Mouse (Mus musculus): ENCODE results near the gene Sec24b.

Sec24b gene

DNA sequence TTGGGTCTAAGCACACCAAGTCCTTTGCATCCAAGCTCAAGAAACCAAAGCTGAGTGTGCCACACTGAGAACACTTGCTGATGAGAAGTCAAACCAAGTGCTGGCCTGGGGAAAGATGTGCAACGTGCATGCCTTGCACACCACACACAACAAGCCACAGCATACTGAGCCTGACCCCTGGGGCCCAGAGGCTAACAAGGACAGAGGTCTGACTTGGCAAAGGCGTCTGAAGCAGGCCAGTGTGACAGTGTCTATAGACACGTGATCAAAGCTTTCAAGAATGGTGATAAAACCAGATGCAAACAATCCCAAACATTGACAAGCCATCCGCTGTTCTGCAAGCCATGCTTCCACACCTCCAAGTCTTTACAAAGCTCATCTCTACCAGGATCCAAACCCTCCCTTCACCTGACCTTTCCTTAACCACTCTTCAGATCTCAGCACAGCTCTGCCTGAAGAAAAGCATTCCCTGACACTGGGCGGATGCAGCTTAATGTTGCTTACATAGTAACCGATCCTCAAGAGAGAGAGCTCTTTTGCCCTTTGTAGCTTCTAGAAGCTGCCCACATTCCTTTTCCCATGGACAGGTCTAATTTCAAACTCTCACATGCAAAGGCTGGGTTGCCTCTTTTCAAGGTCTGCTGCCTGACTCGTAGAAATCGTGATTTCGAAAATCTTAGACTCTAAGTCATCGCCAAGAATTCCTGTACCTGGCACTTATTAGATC is 7.8 kb downstream of the Sec24b start:
- no peak for DNase-seq

DNA sequence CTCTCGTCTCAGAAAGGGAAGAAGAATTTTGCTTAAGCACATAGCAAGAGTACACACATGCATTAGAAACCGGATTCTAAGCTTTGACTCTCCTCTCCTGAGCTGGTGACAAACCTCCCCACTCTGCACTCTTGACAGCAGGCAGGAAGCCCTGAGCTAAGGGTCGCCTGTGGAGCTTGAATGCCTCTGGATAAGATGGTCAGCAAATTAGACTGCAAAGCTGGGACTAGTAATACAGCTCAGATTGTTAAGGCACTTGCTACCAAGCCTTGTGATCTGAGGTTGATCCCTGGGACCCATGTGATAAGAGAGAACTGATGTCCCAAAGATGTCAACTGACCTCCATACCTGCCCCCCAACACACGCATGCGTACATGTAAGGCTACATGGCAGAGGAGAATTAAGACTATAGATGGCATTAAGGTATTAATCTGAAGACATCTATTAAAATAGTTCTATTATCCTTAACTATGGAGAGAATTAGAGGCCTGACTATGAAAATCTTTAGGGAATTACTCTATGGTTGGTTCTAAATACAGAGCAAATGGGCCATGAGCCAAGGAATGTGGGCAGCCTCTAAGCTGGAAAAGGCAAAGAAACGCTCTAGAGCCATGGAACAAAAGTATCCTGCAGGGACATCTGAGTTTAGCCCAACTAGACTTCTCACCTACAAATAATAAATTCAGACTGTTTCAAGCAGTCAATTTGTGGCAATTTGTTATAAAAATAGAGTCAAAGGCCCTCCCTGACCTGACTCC is 8.6 kb downstream of the Sec24b start:
- peak; percentile 10 for DNase-seq

DNA sequence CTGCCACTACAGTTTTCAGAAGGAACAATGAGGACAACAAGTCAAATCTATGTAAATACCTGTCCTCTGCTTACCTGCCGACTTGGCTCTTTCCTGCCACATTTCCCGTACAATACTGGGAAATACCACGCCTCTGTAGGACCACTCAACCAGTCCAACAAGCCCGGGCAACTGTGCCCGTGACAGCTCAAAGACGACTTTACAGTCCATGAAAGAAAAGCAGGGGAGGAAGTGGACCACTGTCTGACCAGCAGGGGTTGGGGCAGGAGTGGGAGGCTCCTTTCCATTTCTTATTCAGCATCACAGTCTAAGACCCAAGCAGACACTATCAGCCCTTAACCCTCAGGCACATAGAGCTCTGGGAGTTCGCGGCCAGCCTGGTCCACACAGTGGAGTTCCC is 9.2 kb downstream of the Sec24b start:
- no peak for DNase-seq

DNA sequence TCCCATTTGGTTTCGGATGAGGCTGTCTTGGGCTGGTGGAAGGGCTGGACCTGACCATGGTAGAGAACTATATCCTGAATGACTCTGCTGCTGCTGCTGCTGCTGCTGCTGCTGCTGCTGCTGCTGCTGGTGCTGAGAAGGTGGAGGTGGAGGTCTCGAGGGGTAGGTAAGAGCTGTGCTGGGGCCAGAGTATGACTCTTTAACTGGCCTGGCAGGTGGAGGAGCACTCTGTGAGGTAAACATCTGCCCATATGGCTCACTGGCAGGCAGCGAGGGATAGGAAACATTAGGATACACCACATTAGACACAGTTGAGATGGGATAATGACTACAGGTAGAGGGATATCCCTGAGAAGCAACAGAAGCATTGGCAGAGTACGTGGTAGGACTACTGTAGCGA is 20.6 kb downstream of the Sec24b start:
- DNase-seq: no peak

DNA sequence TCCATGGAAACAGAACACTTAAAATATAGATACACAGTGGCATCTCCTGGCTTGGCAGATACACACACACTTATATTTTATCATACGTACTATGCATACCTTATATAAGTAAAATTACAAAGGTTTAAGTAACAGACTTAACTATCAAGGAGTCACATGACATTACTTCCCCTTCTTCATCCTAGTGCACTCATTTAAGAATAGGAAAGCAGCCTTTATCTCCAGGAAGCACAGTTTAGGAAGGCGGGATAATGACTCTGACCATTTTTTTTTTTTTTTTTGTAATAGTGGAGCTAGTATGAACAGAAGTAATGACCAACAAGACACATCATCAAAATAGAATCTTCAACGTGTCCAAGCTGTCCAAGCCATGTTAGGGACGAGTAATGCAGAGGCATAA is 21.3 kb downstream of the Sec24b start:
- no peak for DNase-seq

DNA sequence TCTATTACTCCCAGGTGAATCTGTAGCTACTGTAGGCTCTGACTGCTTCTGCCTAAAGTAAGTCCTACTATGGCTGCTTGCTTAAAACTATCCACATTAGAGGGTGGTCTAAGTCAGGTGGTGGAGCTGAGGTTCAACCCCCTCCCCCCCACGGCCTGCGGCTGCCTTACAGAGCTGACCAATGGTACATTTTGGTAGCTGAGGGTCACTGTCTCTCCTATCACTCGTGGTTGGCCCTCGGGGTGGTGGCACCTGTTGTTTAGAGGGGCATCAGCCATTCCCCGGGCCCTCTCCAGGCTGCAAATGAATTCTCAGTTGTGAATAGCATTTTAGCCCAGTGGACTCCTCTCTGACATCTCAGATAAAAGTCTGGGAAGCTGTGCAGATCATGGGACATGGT is 32.6 kb downstream of the Sec24b start:
- no peak for DNase-seq

DNA sequence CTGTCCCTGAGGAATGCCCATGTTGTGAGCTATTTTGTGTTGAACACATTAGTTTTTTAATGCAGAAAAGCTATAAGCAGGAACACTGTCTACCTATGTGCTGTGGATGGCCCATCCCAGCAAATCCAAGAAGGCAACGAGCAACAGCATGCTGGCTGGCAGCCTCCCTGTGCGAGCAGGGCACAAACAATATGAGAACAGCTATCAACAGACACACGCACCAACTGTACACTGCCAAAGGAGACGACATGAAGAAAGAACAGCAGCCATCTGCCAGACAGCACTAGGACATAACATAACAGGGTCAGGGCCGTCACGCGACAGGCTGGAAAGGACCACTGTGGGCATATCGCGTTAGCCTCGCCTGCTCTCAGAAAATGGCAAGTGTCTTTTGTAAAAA is 35.2 kb downstream of the Sec24b start:
- DNase-seq: no peak

DNA sequence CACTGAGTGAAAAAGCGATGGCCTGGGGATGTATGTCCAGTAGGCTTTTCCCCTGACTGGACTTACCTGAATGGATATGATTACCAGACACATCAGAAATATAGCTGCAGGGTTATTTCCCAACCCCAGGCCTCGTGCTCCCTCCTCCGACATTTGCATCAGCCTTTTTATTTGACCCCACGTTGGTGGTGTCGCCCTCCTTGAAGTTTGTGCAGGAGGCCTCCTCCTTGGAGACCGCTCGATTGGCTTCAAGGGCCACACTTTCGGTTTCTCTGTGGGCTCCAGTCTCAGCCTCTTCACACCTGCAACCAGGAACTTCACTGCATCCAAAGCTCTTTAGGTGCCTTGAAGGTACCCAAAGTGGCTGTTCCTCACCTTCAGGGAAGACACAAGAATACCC is 35.8 kb downstream of the Sec24b start:
- DNase-seq: no peak

DNA sequence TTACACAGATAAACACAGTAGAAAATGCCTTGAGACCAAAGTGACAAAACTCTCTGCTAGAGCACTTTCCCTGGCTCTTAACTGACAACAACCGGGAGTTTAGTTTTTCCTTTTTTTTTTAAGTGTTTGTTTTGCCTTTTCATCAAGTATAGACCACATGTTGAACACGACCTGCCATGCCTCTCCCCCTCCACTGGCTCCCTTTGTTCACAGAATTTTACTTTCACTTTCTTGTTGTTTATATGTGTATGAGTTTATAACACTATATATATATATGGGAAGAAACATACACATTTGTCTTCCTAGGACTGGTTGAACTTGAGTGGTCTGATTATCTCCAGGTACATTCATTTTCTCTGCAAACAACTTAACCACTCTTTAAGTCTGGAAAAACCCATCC is 48.4 kb downstream of the Sec24b start:
- no peak for DNase-seq

DNA sequence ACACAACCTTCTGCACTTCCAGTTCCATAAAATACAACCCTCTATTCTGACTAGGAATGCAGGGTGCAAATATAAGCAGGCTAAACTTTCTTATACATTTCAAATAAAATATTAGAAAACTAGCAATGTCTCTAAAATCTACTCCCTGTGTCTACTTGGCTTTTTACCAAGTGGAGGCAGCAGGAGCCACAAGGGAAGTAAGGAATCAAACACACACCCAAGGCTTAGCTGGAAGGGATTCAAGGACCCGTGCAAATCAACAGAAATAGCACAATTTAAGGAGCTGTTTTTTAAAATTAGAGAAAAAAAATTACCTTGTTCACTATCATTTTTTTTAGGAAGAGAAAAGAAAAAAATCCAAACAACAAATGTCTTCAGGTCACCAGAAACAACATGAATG is 50.1 kb downstream of the Sec24b start:
- DNase-seq: no peak

DNA sequence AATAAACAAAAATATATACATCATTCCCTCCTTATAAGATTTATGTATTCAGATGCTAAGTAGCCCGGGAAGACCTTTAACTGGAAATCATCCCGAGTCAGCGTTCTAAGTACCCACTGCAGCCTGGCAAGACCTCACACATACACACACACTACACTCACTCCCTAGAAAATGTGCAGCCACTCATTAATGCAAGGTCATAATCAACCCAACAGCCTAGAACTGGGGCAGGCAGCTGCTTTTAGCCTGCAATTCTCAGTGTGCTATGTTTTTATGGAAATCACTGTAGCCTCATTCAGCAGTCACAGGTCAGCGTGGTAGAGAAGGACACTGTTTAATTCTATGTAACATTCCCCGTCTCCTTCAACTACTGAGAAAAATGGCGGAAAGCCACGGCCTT is 55.2 kb downstream of the Sec24b start:
- no peak for DNase-seq

DNA sequence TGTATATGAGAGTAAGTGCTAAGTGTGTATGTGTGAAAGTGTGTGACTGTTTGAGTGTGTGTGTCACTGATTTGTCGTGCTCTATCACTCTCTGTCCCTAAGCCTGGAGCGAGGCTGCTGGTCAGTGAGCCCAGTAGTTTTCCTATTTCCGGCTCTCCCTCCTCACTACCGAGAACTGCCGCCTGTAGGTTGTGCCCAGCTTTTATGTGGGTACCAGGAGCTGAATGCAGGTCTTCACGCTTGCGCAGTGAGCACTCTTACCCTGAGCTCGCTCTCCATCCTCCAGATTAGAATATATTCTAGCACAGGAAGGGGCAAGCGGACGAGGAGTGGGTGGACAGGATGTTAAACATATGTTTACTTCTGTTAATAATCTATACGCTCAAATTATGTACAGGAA is 60.4 kb downstream of the Sec24b start:
- no peak for DNase-seq

DNA sequence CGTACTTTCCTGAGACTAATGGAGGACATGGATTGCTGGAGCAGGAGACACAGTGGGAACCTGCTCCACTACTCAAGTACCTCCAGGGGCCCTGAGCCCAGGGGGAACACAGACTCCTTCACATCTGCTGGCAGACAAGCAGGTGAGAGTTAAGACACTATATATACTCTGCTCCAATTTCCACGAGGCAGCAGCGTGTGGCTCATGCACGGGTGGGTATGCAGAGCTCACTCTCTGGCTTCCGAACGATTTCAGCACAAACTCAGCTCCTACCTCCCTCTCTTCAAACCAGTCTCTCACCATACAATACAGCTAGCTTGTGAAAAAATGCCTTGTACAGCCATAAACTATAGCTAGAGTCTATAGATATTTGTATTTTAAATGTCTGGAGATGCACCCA is 62.8 kb downstream of the Sec24b start:
- DNase-seq: no peak

DNA sequence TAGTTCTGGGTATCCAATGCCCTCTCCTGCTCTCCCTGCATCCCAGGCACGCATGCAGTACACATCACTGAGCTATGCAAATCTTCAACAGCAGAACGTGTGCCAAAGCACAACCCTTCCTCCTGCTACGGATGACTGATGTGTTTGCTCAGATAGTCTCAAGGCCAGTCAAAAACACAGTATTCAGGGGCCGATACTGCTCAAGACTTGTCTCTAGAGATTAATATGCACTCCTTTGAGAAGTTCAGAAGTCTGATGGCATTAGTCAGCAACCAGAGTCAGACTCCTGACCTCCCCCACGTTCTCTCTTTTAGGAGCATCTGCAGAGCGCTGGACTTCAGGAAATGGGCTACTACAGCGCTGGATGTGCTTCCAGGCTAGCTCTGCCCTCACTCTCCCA is 63.4 kb downstream of the Sec24b start:
- no peak for DNase-seq

DNA sequence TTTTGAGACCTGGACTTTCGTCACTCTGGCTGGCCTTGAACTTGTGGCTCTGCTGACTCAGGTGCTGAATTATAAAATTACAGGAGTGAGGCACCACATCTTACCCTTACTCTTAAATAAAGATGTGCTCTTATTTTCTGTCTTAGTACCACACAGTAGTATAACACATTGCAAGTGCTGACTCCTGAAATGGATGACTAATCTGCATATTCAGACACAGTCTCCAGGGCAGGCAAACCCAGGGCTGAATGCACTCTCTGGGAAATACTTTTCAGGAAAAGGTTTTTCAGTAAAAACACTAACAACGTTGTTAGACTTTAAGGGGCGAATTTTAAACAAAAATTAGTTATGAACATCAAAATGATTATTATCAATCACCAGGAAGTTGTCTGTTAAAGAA is 64.0 kb downstream of the Sec24b start:
- DNase-seq: no peak

DNA sequence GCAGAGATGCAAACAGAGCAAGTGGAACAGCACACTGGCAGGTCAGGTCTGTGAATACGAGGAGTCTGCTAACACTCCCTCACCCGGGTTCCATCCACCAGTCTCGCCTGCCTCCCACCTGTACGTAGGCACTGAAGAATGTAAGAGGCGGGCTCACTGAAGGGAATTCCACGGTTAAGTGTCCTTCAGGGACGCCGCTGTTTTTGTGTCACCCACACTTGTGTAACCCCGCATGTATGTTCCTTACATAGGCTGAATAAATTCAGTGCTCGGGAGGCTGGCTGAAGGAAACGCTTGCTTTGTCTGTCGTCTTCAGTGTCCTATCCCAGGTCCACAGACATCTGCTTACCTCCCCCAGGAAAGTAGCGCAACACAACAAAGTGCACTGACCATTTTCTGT is 74.1 kb downstream of the Sec24b start:
- DNase-seq: no peak

DNA sequence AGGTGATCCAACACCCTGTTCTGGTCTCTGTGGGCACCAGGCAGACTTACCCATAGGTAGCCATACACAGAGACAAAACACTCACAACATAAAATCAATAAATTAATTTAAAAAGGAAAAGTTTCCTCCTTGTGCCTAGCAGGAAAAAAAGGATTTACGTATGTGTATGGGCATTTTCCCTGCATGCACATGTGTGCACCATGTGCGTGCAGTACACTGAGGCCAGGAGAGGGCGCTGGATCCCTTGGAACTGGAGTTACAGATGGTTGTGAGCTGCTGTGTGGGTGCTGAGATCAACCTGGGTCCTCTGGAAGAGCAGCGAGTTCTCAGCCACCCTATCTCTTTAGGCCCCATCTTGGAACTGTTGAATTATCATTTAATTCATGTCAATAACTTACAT is 76.0 kb downstream of the Sec24b start:
- DNase-seq: no peak

DNA sequence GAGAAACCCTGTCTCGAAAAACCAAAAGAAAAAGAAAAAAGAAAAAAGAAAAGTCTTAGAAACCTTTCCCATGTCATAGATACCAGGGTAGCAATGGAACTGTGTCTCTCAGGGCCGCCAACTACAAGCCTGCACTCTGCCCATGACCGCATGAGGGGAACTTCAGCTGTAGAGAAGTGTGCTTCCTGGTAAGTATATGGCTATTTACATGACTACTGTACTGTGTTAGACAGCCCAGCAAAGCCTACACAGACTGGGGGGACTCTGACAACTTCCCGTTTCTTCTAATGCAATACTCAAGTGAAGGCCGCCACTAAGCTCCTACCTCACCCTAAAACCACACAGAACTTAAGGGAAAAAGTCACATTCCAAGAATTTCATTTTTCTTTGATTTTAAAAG is 76.6 kb downstream of the Sec24b start:
- no peak for DNase-seq

DNA sequence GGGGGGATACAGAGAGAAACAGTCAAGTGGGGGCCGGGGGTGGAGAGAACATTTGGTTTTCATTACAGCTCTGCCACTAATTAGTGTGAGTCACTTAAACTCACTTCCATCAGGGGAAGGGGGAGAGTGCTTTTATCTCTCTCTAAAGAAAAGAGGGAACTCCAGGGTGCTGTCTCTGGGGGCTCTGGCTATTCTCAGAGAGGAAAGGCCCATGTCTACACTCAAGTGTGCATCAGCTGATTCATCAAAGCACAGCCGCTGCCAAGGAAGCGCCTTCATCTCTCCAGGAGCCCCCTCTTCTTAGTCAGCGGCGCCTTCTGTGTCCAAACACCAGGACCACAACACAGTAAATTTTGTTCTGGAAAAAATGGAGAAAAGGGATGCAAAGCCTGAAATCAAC is 79.1 kb downstream of the Sec24b start:
- no peak for DNase-seq

DNA sequence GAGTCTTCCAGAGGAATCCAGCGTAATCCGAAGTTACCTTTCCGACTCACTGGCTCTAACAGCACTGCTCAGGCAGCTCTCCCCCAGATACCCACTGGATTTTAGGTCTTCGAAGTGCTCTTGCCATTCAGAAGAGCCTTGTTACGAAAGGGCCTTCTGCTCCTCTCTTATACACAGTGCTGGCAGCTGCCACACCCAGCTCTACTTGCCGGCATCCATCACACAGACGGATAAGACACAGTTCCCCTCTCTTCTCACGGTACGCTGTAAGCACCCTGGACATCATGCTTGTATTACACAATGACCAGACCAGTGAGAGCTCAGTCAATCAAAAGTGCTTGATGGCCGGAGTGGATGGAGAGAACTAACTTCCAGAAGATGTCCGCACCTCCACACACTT is 79.6 kb downstream of the Sec24b start:
- DNase-seq: no peak

DNA sequence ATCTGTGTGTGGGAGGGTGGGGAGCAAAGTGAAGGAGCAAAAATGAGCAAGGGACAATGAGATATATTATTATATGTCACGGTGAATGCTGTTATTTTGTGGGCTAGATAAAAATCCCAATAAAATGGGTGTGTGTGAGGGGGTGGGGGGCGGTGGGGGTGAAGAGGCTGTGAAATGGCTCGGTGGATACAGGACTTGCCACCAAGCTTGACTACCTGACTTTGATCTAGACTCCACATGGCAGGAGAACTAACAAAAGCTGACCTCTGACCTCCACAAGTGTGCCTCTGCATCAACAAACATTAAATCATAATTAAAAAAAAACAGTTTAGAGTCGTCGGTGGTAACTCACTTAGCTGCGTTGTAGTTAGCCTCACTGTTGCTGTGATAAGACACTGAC is 81.8 kb downstream of the Sec24b start:
- no peak for DNase-seq

DNA sequence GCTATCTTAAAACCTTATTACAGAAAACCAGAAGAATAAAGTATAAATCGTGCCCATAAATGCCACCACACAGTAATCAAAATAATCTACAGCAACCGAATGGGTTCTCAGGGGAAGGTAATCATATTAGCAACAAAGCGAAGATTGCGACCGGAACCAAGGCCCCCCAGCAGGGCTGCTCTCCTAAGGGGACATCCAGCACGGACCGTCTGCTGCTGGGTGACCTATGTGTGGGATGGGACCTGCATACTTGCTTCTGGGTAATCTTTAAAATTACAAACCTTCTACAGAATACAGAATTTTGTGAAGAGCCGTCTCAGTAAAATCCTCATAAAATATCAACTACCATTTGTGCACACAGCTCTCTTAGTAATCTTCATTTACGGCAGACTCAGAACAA is 82.6 kb downstream of the Sec24b start:
- DNase-seq: no peak

DNA sequence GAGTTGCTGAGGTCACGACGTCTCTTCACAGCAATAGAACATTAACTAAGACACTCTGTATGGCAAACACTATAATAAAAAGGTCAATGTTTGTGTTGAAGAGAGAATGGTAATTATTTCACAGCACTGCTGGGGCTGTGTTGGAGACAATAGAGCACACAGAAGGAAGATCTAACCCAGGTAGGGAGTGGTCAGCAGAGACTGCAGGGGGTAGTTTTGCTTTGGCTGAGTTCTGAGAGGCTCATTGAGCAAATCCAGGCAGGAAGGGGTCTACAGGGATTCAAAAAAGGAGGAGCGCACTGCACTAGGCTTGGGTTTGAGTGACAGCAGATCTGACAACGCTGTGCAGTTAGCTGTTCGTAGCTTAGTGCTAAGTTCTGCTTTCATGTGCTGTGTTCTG is 85.0 kb downstream of the Sec24b start:
- DNase-seq: no peak

DNA sequence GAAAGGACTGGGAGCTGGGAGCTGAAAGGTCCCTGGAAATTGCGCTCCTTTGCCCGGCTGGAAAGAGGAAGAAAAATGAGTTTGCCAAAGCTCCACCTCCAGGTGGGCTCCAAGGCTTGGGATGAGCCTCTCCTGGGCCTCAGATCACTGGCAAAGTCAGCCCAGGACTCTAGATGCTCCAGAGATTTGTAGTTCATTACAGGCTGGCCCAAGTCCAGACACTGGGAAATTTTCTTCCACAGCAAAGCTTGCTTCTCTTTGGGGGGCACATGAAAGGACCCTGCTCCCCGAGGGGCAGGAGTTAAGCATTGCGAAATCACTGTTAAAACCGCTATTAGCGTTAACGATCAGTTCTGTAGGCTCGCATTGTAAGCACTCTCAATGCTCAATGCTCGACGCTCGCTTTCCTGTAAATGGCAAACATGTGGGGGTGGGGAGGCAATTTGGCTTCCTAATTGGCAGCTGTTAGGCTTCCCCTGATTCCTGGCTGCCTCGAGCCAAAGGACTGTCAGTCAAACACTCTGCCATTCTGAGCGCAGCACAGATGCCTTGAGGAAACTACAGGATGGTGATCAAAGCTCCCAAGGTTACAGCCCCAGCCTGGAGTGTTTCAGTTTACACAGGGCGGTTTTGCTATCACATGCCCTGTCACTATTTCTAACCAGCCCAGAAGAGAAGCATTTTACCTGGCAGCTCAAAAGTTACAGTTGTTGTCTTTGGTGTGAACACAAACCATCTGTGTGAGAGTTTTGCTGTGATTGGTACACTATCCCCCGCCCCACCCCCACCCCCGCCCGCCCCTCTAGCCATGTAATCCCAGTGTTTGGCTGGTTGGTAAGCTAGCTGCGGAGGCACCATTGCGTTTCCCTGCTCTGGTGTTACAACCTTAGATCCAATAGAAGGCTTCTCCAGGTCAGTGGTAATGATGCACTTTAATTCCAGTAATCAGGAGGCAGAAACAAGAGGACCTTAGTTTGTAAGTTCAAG is 90.5 kb downstream of the Sec24b start:
- peak; percentile 21 for DNase-seq
